In genomic region chr5:150196881-150197311, GRCm38 (mm10) we compare ENCODE assay signal across 8 mouse cellular contexts.
DNase-seq lines count a peak whose midpoint lies in the region; ATAC-seq and TF ChIP-seq lines count a peak whose summit lies in the region.

No protein-coding gene starts in this region.

- no peaks in the 10 kb centered on the region for H3K36me3 ChIP-seq in heart, adult 2 months (ENCODE audit: control insufficient read depth, insufficient read depth, low read length)
- no peaks in the 10 kb centered on the region for H3K36me3 ChIP-seq in limb, embryonic 12.5 days
- no peaks in the 10 kb centered on the region for H3K36me3 ChIP-seq in neural tube, embryonic 13.5 days

- peak overlapping the region; percentile 68 for H3K4me2 ChIP-seq in limb, embryonic 12.5 days
- peak overlapping the region; percentile 66 for H3K4me2 ChIP-seq in neural tube, embryonic 13.5 days

- no peak for DNase-seq in heart, adult 2 months
- DNase-seq in heart, postnatal 25 days (ENCODE audit: low spot score) = no peak
- DNase-seq in heart, postnatal 10 days = peak; percentile 25 to 53
- no peak for DNase-seq in urinary bladder, postnatal 10 days (ENCODE audit: low spot score)
- no peak for DNase-seq in frontal cortex, postnatal 14 days (ENCODE audit: low spot score in 2 of 2)
- DNase-seq in left cerebral cortex, postnatal 14 days (ENCODE audit: low spot score in 2 of 2) = no peak

- H3K4me3 ChIP-seq in heart, adult 2 months = peak overlapping the region; percentile 64
- H3K4me3 ChIP-seq in limb, embryonic 12.5 days (replicated peaks) = peak overlapping the region; percentile 42; the same call in 1 of the 2 replicates
- H3K4me3 ChIP-seq in neural tube, embryonic 13.5 days = peak overlapping the region; percentile 35; the same call in 1 of the 2 replicates

- no peaks in the 10 kb centered on the region for H3K27me3 ChIP-seq in heart, adult 2 months (ENCODE audit: control insufficient read depth, insufficient read depth, low read length)
- no peaks in the 10 kb centered on the region; the same call in 1 of the 2 replicates for H3K27me3 ChIP-seq in limb, embryonic 12.5 days
- peaks cover 5% of the 10 kb centered on the region; the same call in 1 of the 2 replicates for H3K27me3 ChIP-seq in neural tube, embryonic 13.5 days

- TF ChIP-seq POLR2A in heart, adult 2 months (IDR thresholded peaks at IDR 0.05; ENCODE audit: insufficient read depth, low read depth, low read length) = no peak

- ATAC-seq in limb, embryonic 12.5 days (ENCODE audit: insufficient number of reproducible peaks, insufficient read depth, low FRiP score, low TSS enrichment, low read depth) = 0 out of 2 replicates have a peak, but pooled peaks have one; percentile 33
- ATAC-seq in neural tube, embryonic 13.5 days (ENCODE audit: low read depth) = no peak

- peaks cover 5% of the 10 kb centered on the region for H3K79me2 ChIP-seq in heart, adult 2 months (replicated peaks; ENCODE audit: control insufficient read depth, insufficient read depth, low read length)

- H3K9me3 ChIP-seq in limb, embryonic 12.5 days = no peaks in the 10 kb centered on the region
- no peaks in the 10 kb centered on the region for H3K9me3 ChIP-seq in neural tube, embryonic 13.5 days

- H3K4me1 ChIP-seq in heart, adult 2 months (ENCODE audit: control insufficient read depth, insufficient read depth, low read length) = peaks cover 10% of the 10 kb centered on the region
- peaks cover 9% of the 10 kb centered on the region for H3K4me1 ChIP-seq in limb, embryonic 12.5 days (replicated peaks)
- peaks cover 15% of the 10 kb centered on the region for H3K4me1 ChIP-seq in neural tube, embryonic 13.5 days (replicated peaks)

- peak overlapping the region; percentile 19 for H3K9ac ChIP-seq in heart, adult 2 months (ENCODE audit: low read depth, low read length)
- H3K9ac ChIP-seq in limb, embryonic 12.5 days (replicated peaks) = no peak overlapping the region
- H3K9ac ChIP-seq in neural tube, embryonic 13.5 days = no peak overlapping the region

- peak overlapping the region; percentile 79 for H3K27ac ChIP-seq in heart, adult 2 months
- H3K27ac ChIP-seq in limb, embryonic 12.5 days = no peak overlapping the region
- no peak overlapping the region for H3K27ac ChIP-seq in neural tube, embryonic 13.5 days (replicated peaks)

- intact Hi-C loops in heart, adult 2 months (cut with DNase I) = loop anchor here (2.0 kb wide), 1 partner anchor 36 kb away; no protein-coding TSS in a partner anchor
- intact Hi-C loops in heart, postnatal 25 days (cut with DNase I) = loop anchor here (5.0 kb wide), 1 partner anchor 35 kb away; no protein-coding TSS in a partner anchor
- intact Hi-C loops in heart, postnatal 10 days (cut with DNase I) = no loop called here
- intact Hi-C loops in left cerebral cortex, postnatal 14 days (cut with DNase I) = no loop called here

- no peak for TF ChIP-seq CTCF in heart, adult 2 months (IDR thresholded peaks at IDR 0.05)

- TF ChIP-seq EP300 in heart, adult 2 months (IDR thresholded peaks at IDR 0.05; ENCODE audit: insufficient read depth, low read depth, low read length) = no peak

- WGBS in heart, adult 2 months = 11% methylated on average over 6 of the region's 6 CpGs
- WGBS in limb, embryonic 12.5 days = 35% methylated on average over 6 of the region's 6 CpGs
- 41% methylated on average over 6 of the region's 6 CpGs for WGBS in neural tube, embryonic 13.5 days

Comparison
In these comparisons a context has a peak if more than half of its experiments do, and no peak if none do; other contexts are left out.
1. DNase-seq: peak in heart, postnatal 10 days (2 of 2); none in heart, adult 2 months (0 of 2), heart, postnatal 25 days (single experiment), urinary bladder, postnatal 10 days (single experiment), frontal cortex, postnatal 14 days (0 of 2) and left cerebral cortex, postnatal 14 days (0 of 2).
2. intact Hi-C loops: an anchor here in heart, adult 2 months (2.0 kb wide) and heart, postnatal 25 days (5.0 kb wide); none called in heart, postnatal 10 days and left cerebral cortex, postnatal 14 days.
3. Peak in every context shown above with its lines, with median percentiles within 50 percentile points of each other: H3K4me3 ChIP-seq.